Mouse (Mus musculus) forebrain, postnatal 0 days (tissue): Measurements from ENCODE around the gene Emc6. TPM values are rescaled to one million over a fixed set of nuclear protein-coding genes. Genes with fewer than 3 reads are reported as not detected.

Experiments
- ATAC-seq: fragments of 200-750 bp; cut with Nextera tagmentation; 2 replicates; pipeline ENCODE4 v1.8.0; 2017; ENCODE audit warnings: mild to moderate bottlenecking, moderate library complexity
- DNase-seq: peaks from one replicate; pipeline ENCODE4 v3.0.0-alpha.2; 2015
- H3K27ac ChIP-seq: fragments of 300-500 bp; sonication (generic); 2 replicates; pipeline ENCODE4 v1.5.1; 2014; ENCODE audit warnings: low read depth, mild to moderate bottlenecking, antibody characterized with exemption, low read length, moderate library complexity, mixed read lengths
- H3K27me3 ChIP-seq: fragments of 300-500 bp; sonication (generic); 2 replicates; pipeline ENCODE4 v1.6.1; 2014; ENCODE audit warnings: mild to moderate bottlenecking, low read length, mixed read lengths; ENCODE audit not compliant: insufficient read depth
- H3K36me3 ChIP-seq: fragments of 300-500 bp; sonication (generic); 2 replicates; pipeline ENCODE4 v1.6.1; 2014; ENCODE audit warnings: mild to moderate bottlenecking, moderate library complexity; ENCODE audit not compliant: insufficient read depth
- H3K4me1 ChIP-seq: fragments of 300-500 bp; sonication (generic); 2 replicates; pipeline ENCODE4 v1.6.1; 2014; ENCODE audit warnings: antibody characterized with exemption; ENCODE audit not compliant: insufficient read depth
- H3K4me2 ChIP-seq: fragments of 300-500 bp; sonication (generic); 2 replicates; pipeline ENCODE4 v1.6.1; 2014; ENCODE audit warnings: low read depth, mild to moderate bottlenecking, moderate library complexity
- H3K4me3 ChIP-seq: fragments of 300-500 bp; sonication (generic); 2 replicates; pipeline ENCODE4 v1.5.1; 2014; ENCODE audit warnings: low read depth, low read length, mixed read lengths
- H3K9ac ChIP-seq: fragments of 300-500 bp; sonication (generic); 2 replicates; pipeline ENCODE4 v1.6.1; 2014; ENCODE audit warnings: mild to moderate bottlenecking
- H3K9me3 ChIP-seq: fragments of 300-500 bp; sonication (generic); 2 replicates; pipeline ENCODE4 v1.6.1; 2016; ENCODE audit warnings: low read length
- CTCF ChIP-seq: sonication (generic); IDR thresholded peaks from 2 replicates; pipeline ENCODE4 v1.5.1; 2016; ENCODE audit warnings: antibody characterized with exemption, control low read depth, low read depth
- WGBS: fragments of 180-500 bp; shearing (Covaris S2); extraction: QIAGEN DNeasy Blood & Tissue Kit; methylation state at CpG from one replicate; pipeline ENCODE4 v1.1.7; 2014; 5-methylcytosine and 5-hydroxymethylcytosine counted together
- polyA plus RNA-seq: library from polyadenylated mRNA; unstranded; fragments of >200 nt; fragmentation: Nextera tagmentation; extraction: Ambion mirVana; gene quantifications from 2 replicates; pipeline ENCODE4 v1.2.1, GENCODE M21; 2015
- total RNA-seq: library from RNA; depleted of rRNA; stranded (reverse); fragments of >200 nt; gene quantifications from 2 replicates; pipeline ENCODE4 v1.2.3, GENCODE M21; 2014

Gene Emc6
- total and polyA plus RNA-seq, 2 experiments from 2014 or later: 127 to 182 TPM

- Histone ChIP-seq H3K36me3 (peaks cover 19% of the 10 kb centered on the region), H3K4me2 (peak overlapping the region; percentile 67), H3K4me1 (peaks cover 20% of the 10 kb centered on the region), H3K27me3 (no peaks in the 10 kb centered on the region), H3K27ac (peak overlapping the region; percentile 42), H3K9ac (peak overlapping the region; percentile 71), H3K9me3 (no peaks in the 10 kb centered on the region), H3K4me3 (peak overlapping the region; percentile 95)
- 2% methylated on average over 28 of the region's 28 CpGs for WGBS
- peak; percentile 30 for ATAC-seq
- TF ChIP-seq CTCF: no peak
- peak; percentile 49 for DNase-seq
These were observed 655 bp upstream of the Emc6 start for GRCm38 (mm10) chr11:73177509-73177875.

GRCm38 (mm10) chr11:73176186-73176585 lies 651 bp downstream of the Emc6 start:
- H3K4me3 ChIP-seq: peak overlapping the region; percentile 95
- no peak for TF ChIP-seq CTCF
- peak overlapping the region; percentile 71 for H3K9ac ChIP-seq
- H3K4me2 ChIP-seq: peak overlapping the region; percentile 62
- peaks cover 20% of the 10 kb centered on the region for H3K4me1 ChIP-seq
- WGBS: under 1% methylated on average over 15 of the region's 15 CpGs
- ATAC-seq (no peak), DNase-seq (peak; percentile 15)
- H3K36me3 ChIP-seq: peaks cover 23% of the 10 kb centered on the region
- H3K27ac ChIP-seq: peak overlapping the region; percentile 84
- no peaks in the 10 kb centered on the region for H3K9me3 ChIP-seq
- no peaks in the 10 kb centered on the region for H3K27me3 ChIP-seq

GRCm38 (mm10) chr11:73175612-73176011 lies 1.2 kb downstream of the Emc6 start:
- H3K9ac ChIP-seq: peak overlapping the region; percentile 71; the same call in 1 of the 2 replicates
- ATAC-seq: no peak
- no peak for TF ChIP-seq CTCF

GRCm38 (mm10) chr11:73172186-73172585 lies 4.7 kb downstream of the Emc6 start:
- H3K36me3 ChIP-seq: peaks cover 24% of the 10 kb centered on the region
- ATAC-seq (no peak), DNase-seq (no peak)
- H3K4me2 ChIP-seq: no peak overlapping the region
- WGBS: 56% methylated on average over 5 of the region's 5 CpGs
- H3K27me3 ChIP-seq: no peaks in the 10 kb centered on the region
- no peaks in the 10 kb centered on the region for H3K9me3 ChIP-seq
- peaks cover 10% of the 10 kb centered on the region for H3K4me1 ChIP-seq
- no peak overlapping the region for H3K27ac ChIP-seq
- no peak overlapping the region for H3K9ac ChIP-seq
- TF ChIP-seq CTCF: no peak
- no peak overlapping the region for H3K4me3 ChIP-seq

More at GRCm38 (mm10) chr11:73175612-73176011, 1.2 kb downstream of the Emc6 start:
- DNase-seq: no peak
- peaks cover 24% of the 10 kb centered on the region for H3K36me3 ChIP-seq
- H3K4me1 ChIP-seq: peaks cover 20% of the 10 kb centered on the region
- no peaks in the 10 kb centered on the region for H3K9me3 ChIP-seq
- H3K4me3 ChIP-seq: peak overlapping the region; percentile 95
- 52% methylated on average over 8 of the region's 8 CpGs for WGBS
- H3K4me2 ChIP-seq: peak overlapping the region; percentile 62
- H3K27me3 ChIP-seq: no peaks in the 10 kb centered on the region
- H3K27ac ChIP-seq: no peak overlapping the region

- 47% methylated on average over 4 of the region's 4 CpGs for WGBS
- DNase-seq (peak; percentile 49), ATAC-seq (peak; percentile 80)
- H3K27me3 ChIP-seq: no peaks in the 10 kb centered on the region
- H3K36me3 ChIP-seq: peaks cover 17% of the 10 kb centered on the region; the same call in 1 of the 2 replicates
- H3K9me3 ChIP-seq: no peaks in the 10 kb centered on the region
- TF ChIP-seq CTCF: peak; percentile 77
- H3K4me1 ChIP-seq: no peaks in the 10 kb centered on the region
- no peak overlapping the region for H3K27ac ChIP-seq
- H3K4me3 ChIP-seq: no peak overlapping the region
- H3K4me2 ChIP-seq: no peak overlapping the region
- no peak overlapping the region for H3K9ac ChIP-seq
These were observed 7.6 kb downstream of the Emc6 start for GRCm38 (mm10) chr11:73169231-73169630.

- no peak overlapping the region for H3K9ac ChIP-seq
- 86% methylated on average over 6 of the region's 6 CpGs for WGBS
- no peak for DNase-seq
- H3K36me3 ChIP-seq: peaks cover 11% of the 10 kb centered on the region; the same call in 1 of the 2 replicates
- no peak for TF ChIP-seq CTCF
- no peak overlapping the region for H3K27ac ChIP-seq
- H3K27me3 ChIP-seq: no peaks in the 10 kb centered on the region
- no peak for ATAC-seq
- no peaks in the 10 kb centered on the region for H3K4me1 ChIP-seq
- H3K4me3 ChIP-seq: no peak overlapping the region
- no peak overlapping the region for H3K4me2 ChIP-seq
- H3K9me3 ChIP-seq: no peaks in the 10 kb centered on the region
These were observed 8.3 kb downstream of the Emc6 start for GRCm38 (mm10) chr11:73168576-73168975.

GRCm38 (mm10) chr11:73168071-73168470 lies 8.8 kb downstream of the Emc6 start:
- DNase-seq (no peak), ATAC-seq (no peak)
- Histone ChIP-seq H3K27ac (no peak overlapping the region), H3K9ac (no peak overlapping the region), H3K4me2 (no peak overlapping the region), H3K36me3 (peaks cover 9% of the 10 kb centered on the region; the same call in 1 of the 2 replicates), H3K4me1 (no peaks in the 10 kb centered on the region), H3K27me3 (no peaks in the 10 kb centered on the region), H3K4me3 (no peak overlapping the region), H3K9me3 (no peaks in the 10 kb centered on the region)
- WGBS: 82% methylated on average over 8 of the region's 8 CpGs
- TF ChIP-seq CTCF: no peak
